Mouse (Mus musculus) lung, adult 2 months (tissue): Measurements from ENCODE around the gene Ccdc169. TPM values are rescaled to one million over a fixed set of nuclear protein-coding genes. Genes with fewer than 3 reads are reported as not detected.
A peak's percentile ranks its signal among the peaks of the same experiment; 100 is the strongest.

Source experiments
- DNase-seq: peaks from one replicate; pipeline ENCODE4 v3.0.0; 2022
- H3K4me1 ChIP-seq: fragments of 200-500 bp; 2 replicates; pipeline ENCODE4 v1.6.1; 2011; ENCODE audit warnings: low read length; ENCODE audit not compliant: control insufficient read depth, insufficient read depth
- H3K4me3 ChIP-seq: fragments of 200-500 bp; replicated peaks from 2 replicates; pipeline ENCODE3; 2011; ENCODE audit warnings: low read depth, mild to moderate bottlenecking, control low read depth, low read length; ENCODE audit errors: extremely low read depth
- CTCF ChIP-seq: fragments of 200-500 bp; IDR thresholded peaks from 2 replicates; pipeline ENCODE4 v1.5.1; 2011; ENCODE audit warnings: mild to moderate bottlenecking, low read length, control low read depth; ENCODE audit not compliant: insufficient read depth
- POLR2A ChIP-seq: fragments of 200-500 bp; IDR thresholded peaks from 2 replicates; pipeline ENCODE4 v1.6.1; 2011; ENCODE audit warnings: low read depth, mild to moderate bottlenecking, control low read depth, low read length, borderline replicate concordance; ENCODE audit errors: extremely low read depth
- WGBS: fragments of 180-500 bp; shearing (Covaris S2); methylation state at CpG from one replicate; pipeline ENCODE4 v1.1.7; 2018; 5-methylcytosine and 5-hydroxymethylcytosine counted together
- polyA plus RNA-seq: library from polyadenylated mRNA; depleted of rRNA; stranded (reverse); fragments of >200 nt; gene quantifications from 2 replicates; pipeline ENCODE4 v1.2.3, GENCODE M21; 2012

The Ccdc169 gene
- polyA plus RNA-seq, 1 experiment, result not detected

- peaks cover 6% of the 10 kb centered on the region; the same call in 1 of the 2 replicates for H3K4me1 ChIP-seq
- WGBS, result 88% methylated on average over 8 of the region's 8 CpGs
- TF ChIP-seq CTCF, result no peak
- no peak for TF ChIP-seq POLR2A
- H3K4me3 ChIP-seq, result no peak overlapping the region
- no peak for DNase-seq
Measured at GRCm38 (mm10) chr3:55115989-55116388, 21.1 kb upstream of the Ccdc169 start.

- Histone ChIP-seq H3K4me1 (no peaks in the 10 kb centered on the region; the same call in 1 of the 2 replicates), H3K4me3 (no peak overlapping the region)
- WGBS, result 52% methylated on average over 6 of the region's 6 CpGs
- TF ChIP-seq CTCF, result no peak
- TF ChIP-seq POLR2A, result no peak
- DNase-seq, result peak; percentile 47
Measured at GRCm38 (mm10) chr3:55119275-55119898, 17.8 kb upstream of the Ccdc169 start.

DNA sequence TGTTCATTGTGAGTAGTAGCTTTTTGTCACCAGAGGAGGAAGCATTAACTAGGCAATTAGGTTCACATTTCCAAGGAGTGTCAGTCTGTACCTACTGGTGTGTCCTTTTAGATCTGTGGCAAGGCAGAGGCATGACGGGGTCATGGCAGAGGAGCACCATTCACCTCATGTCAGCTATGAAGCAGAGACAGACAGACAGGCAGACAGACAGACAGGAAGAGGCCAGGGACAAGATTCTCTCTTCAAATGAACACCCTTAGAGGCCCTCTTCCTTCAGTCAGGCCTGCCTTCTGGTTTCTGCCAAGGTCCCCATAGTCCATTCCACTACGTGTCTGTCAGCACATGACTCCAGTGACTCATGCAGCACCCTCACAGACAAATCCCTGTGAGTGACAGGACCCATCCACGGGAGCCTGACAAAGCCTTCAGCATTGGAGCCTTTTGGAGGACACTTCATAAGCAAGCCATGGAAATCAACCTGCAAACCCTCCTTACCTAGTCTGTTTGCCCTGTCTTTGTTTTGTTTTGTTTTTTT is 14.7 kb upstream of the Ccdc169 start:
- no peak for DNase-seq
- no peaks in the 10 kb centered on the region for H3K4me1 ChIP-seq
- H3K4me3 ChIP-seq, result no peak overlapping the region
- 86% methylated on average over 3 of the region's 3 CpGs for WGBS
- no peak for TF ChIP-seq POLR2A

DNA sequence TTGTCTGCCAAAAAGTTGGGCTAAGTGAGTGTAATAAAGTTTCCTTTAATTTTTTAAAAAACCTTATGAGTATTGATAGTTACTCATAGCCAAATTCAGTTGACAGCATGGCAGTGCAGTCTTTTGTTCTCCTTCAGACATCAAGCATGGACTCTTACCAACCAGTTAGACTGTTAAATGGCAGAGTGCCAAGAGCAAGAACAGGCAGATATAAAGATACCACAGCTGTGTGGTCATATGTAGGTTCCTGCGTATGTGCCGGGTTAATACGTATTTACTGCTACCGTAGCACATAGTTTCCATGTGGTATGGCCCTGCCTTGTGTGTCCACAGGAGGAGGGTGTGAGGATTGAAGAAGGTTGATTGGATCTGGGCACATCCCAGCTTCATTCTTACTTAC is 14.1 kb upstream of the Ccdc169 start:
- no peaks in the 10 kb centered on the region for H3K4me1 ChIP-seq
- no peak for DNase-seq
- no peak for TF ChIP-seq CTCF
- TF ChIP-seq POLR2A, result no peak
- H3K4me3 ChIP-seq, result no peak overlapping the region
- WGBS, result 81% methylated on average over 4 of the region's 4 CpGs

DNA sequence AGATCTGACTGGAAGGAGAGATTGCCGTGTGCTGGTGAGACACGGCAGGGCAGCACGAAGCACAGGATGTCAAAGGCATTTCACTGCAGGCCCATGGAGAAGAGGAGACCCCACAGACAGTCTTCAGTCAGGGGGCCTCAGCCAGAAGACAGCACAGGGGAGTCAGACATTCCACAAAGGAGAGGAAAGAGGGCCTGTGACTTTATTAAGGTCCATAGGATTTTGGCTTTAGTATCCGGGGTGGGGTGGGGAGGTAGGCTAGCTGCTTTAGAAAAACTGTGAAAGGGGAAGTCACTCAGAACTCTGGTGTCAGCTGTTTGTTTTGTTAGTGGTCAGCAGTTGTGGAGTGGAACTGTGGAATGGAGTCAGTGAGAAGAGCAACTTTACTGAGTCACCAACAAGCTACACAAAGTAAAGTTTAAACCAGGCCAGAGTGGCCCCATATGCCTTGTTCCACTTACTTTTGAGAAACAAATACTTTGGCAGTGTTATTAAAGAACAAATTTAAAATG is 7.9 kb upstream of the Ccdc169 start:
- DNase-seq, result no peak
- TF ChIP-seq CTCF (no peak), POLR2A (no peak)
- 84% methylated on average over 4 of the region's 4 CpGs for WGBS

GRCm38 (mm10) chr3:55131576-55132233 is 5.4 kb upstream of the Ccdc169 start:
- DNase-seq, result no peak
- H3K4me3 ChIP-seq, result no peak overlapping the region
- TF ChIP-seq CTCF (no peak), POLR2A (no peak)
- H3K4me1 ChIP-seq, result no peaks in the 10 kb centered on the region
- 96% methylated on average over 6 of the region's 6 CpGs for WGBS

More for the DNA sequence above, 7.9 kb upstream of the Ccdc169 start:
- Histone ChIP-seq H3K4me1 (no peaks in the 10 kb centered on the region), H3K4me3 (no peak overlapping the region)

- TF ChIP-seq POLR2A (no peak), CTCF (no peak)
- no peak for DNase-seq
- WGBS, result 88% methylated on average over 12 of the region's 12 CpGs
- H3K4me1 ChIP-seq, result no peaks in the 10 kb centered on the region
- no peak overlapping the region for H3K4me3 ChIP-seq
Measured at GRCm38 (mm10) chr3:55139837-55140236, 2.7 kb downstream of the Ccdc169 start.

- WGBS, result 86% methylated on average over 2 of the region's 2 CpGs
- DNase-seq, result no peak
- Histone ChIP-seq H3K4me1 (no peaks in the 10 kb centered on the region), H3K4me3 (no peak overlapping the region)
- no peak for TF ChIP-seq CTCF
Measured at GRCm38 (mm10) chr3:55141401-55141800, 4.3 kb downstream of the Ccdc169 start.

DNA sequence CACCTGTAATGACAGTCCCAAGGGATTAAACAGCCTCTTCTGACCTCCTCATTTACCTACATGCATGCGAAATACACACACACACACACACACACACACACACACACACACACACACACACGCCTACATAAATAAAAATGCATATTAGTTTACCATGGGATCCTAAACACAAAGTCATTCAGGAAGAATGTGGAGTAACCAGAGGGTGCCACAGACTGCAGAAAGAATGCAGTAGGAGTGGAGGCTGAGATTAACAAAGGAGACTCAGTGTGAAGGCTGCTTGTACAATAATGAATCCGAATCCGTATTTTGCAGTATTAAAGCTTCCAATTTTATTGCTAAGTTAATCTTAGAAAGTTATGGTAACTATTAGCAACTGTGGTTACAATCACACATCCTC is 7.8 kb downstream of the Ccdc169 start:
- DNase-seq, result no peak
- 77% methylated on average over 4 of the region's 4 CpGs for WGBS
- Histone ChIP-seq H3K4me3 (no peak overlapping the region), H3K4me1 (no peaks in the 10 kb centered on the region)
- TF ChIP-seq POLR2A (no peak), CTCF (no peak)

- no peaks in the 10 kb centered on the region for H3K4me1 ChIP-seq
Measured at GRCm38 (mm10) chr3:55146441-55146840, 9.3 kb downstream of the Ccdc169 start.

More at GRCm38 (mm10) chr3:55146441-55146840, 9.3 kb downstream of the Ccdc169 start:
- no peak for DNase-seq
- TF ChIP-seq POLR2A (no peak), CTCF (no peak)
- H3K4me3 ChIP-seq, result no peak overlapping the region
- WGBS, result 79% methylated on average over 6 of the region's 6 CpGs
